Mouse (Mus musculus): ENCODE results near the gene Ghr. TPM values are rescaled to one million over a fixed set of nuclear protein-coding genes. Genes with fewer than 3 reads are reported as not detected.
A peak's percentile ranks its signal among the peaks of the same experiment; 100 is the strongest.

Ghr gene
- polyA plus RNA-seq (2012; rRNA removed) = 46.5 and 49.7 TPM in 2 replicates
- 92.9 and 97.6 TPM in 2 replicates for polyA plus RNA-seq (2014; fragmentation: Nextera tagmentation; extraction: Ambion mirVana)

DNA sequence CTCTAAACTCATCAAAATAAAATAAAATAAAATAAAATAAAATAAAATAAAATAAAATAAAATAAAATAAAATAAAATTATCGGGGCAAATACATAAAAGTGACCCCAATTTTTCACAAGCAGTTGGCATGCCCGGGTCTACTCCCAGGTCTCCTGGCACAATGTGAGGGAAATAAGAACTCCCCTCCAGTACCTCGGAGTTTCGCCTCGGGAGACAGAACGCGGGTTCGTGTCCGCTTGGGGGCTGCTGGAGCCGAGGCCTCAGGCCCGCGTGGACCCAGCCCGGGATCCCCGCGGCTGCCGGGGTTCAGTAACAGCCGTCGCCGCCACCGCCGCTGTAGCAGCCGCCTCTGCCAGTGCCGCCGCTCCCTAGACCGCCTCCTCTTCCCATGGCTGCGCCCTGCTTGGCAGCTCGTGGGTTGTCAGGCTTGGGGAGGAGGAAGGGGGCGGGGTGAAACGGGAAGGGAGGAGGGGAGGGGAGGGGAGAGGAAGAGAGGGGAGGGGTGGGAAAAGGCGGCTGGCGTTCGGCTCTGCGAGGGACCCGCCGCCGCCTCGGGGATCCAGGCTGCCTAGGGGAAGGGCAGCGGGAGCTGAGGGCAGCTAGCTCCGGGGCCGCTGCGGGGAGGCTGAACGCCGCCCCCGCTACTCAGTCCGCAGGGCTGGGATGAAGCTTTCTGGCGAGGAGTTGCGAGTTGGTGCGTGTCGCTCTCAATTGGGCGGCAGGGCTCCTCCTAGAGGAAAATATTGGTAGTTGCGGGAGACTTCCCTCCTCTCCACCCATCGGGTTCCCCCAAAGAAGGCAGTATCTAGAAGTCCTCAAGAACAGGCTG is at the start of gene Ghr:
Gene Ghr (minus strand): TSS at position 686 of the 830 bp plus-strand sequence.
- H3K9me3 ChIP-seq (ENCODE audit: control insufficient read depth, low read length) = no peaks in the 10 kb centered on the region
- peak; percentile 87 for ATAC-seq (ENCODE audit: low FRiP score, low read depth)
- peak; percentile 95 for DNase-seq (ENCODE audit: low spot score)
- peak within 1 kb of the TSS; percentile 72 for H3K4me2 ChIP-seq (replicated peaks; ENCODE audit: low read depth, low read length, severe bottlenecking)
- WGBS = under 1% methylated on average over 45 of the region's 52 CpGs
- H3K27me3 ChIP-seq (ENCODE audit: control insufficient read depth, insufficient read depth, low read length) = no peaks in the 10 kb centered on the region
- peaks cover 16% of the 10 kb centered on the region for H3K4me1 ChIP-seq (ENCODE audit: control insufficient read depth, insufficient read depth, low read length)
- H3K9ac ChIP-seq (ENCODE audit: low read depth, low read length, severe bottlenecking) = peak within 1 kb of the TSS; percentile 76
- peak; percentile 61; the same call in 1 of the 2 replicates for TF ChIP-seq POLR2A (IDR thresholded peaks at IDR 0.05; ENCODE audit: borderline replicate concordance, extremely low read depth, insufficient read depth, insufficient read length)
- no peaks in the 10 kb centered on the region for H3K36me3 ChIP-seq (ENCODE audit: control insufficient read depth, insufficient read depth, low read length)
- peak within 1 kb of the TSS; percentile 92 for H3K27ac ChIP-seq (replicated peaks; ENCODE audit: low read depth, low read length)
- H3K4me3 ChIP-seq (replicated peaks; ENCODE audit: low read length) = peak within 1 kb of the TSS; percentile 72

GRCm38 (mm10) chr15:3622746-3623145 is 39.5 kb upstream of the Ghr start:
- H3K36me3 ChIP-seq (ENCODE audit: control insufficient read depth, insufficient read depth, low read length) = no peaks in the 10 kb centered on the region
- peak; percentile 33 for DNase-seq (ENCODE audit: low spot score)
- no peaks in the 10 kb centered on the region for H3K4me1 ChIP-seq (ENCODE audit: control insufficient read depth, insufficient read depth, low read length)
- no peaks in the 10 kb centered on the region for H3K9me3 ChIP-seq (ENCODE audit: control insufficient read depth, low read length)
- no peak for TF ChIP-seq POLR2A (IDR thresholded peaks at IDR 0.05; ENCODE audit: borderline replicate concordance, extremely low read depth, insufficient read depth, insufficient read length)
- no peak overlapping the region for H3K4me2 ChIP-seq (replicated peaks; ENCODE audit: low read depth, low read length, severe bottlenecking)
- no peak overlapping the region for H3K27ac ChIP-seq (replicated peaks; ENCODE audit: low read depth, low read length)
- no peak for ATAC-seq (ENCODE audit: low FRiP score, low read depth)
- H3K27me3 ChIP-seq (ENCODE audit: control insufficient read depth, insufficient read depth, low read length) = no peaks in the 10 kb centered on the region
- H3K4me3 ChIP-seq (replicated peaks; ENCODE audit: low read length) = no peak overlapping the region
- H3K9ac ChIP-seq (ENCODE audit: low read depth, low read length, severe bottlenecking) = no peak overlapping the region

GRCm38 (mm10) chr15:3620368-3620767 is 37.1 kb upstream of the Ghr start:
- no peak overlapping the region for H3K9ac ChIP-seq (ENCODE audit: low read depth, low read length, severe bottlenecking)
- no peak overlapping the region for H3K27ac ChIP-seq (replicated peaks; ENCODE audit: low read depth, low read length)
- H3K4me1 ChIP-seq (ENCODE audit: control insufficient read depth, insufficient read depth, low read length) = no peaks in the 10 kb centered on the region
- 86% methylated on average over 3 of the region's 3 CpGs for WGBS
- no peak for TF ChIP-seq POLR2A (IDR thresholded peaks at IDR 0.05; ENCODE audit: borderline replicate concordance, extremely low read depth, insufficient read depth, insufficient read length)
- H3K9me3 ChIP-seq (ENCODE audit: control insufficient read depth, low read length) = no peaks in the 10 kb centered on the region
- ATAC-seq (ENCODE audit: low FRiP score, low read depth) (no peak), DNase-seq (ENCODE audit: low spot score) (no peak)
- no peak overlapping the region for H3K4me3 ChIP-seq (replicated peaks; ENCODE audit: low read length)
- H3K4me2 ChIP-seq (replicated peaks; ENCODE audit: low read depth, low read length, severe bottlenecking) = no peak overlapping the region
- no peaks in the 10 kb centered on the region for H3K36me3 ChIP-seq (ENCODE audit: control insufficient read depth, insufficient read depth, low read length)
- H3K27me3 ChIP-seq (ENCODE audit: control insufficient read depth, insufficient read depth, low read length) = no peaks in the 10 kb centered on the region

DNA sequence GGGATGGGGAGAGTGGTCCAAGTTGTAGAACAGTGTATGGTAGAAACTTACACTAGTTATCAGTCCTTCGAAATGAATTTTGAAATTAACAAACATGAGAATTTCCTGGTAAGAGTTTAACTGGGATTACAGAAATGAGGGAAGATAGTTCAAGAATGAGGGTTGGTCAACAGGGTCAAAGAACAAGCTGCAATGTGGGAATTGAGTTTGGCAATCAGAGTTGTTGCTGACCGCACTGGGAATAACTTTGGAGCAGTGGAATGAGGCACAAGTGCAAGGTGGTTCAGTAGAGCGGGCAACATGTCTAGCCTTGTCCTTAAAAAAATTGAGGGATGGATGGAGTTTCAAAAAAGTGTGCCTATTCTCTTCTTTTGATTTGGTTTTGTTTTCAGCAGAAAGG is 35.0 kb upstream of the Ghr start:
- Histone ChIP-seq H3K9me3 (ENCODE audit: control insufficient read depth, low read length) (no peaks in the 10 kb centered on the region), H3K4me2 (replicated peaks; ENCODE audit: low read depth, low read length, severe bottlenecking) (no peak overlapping the region), H3K36me3 (ENCODE audit: control insufficient read depth, insufficient read depth, low read length) (no peaks in the 10 kb centered on the region), H3K27me3 (ENCODE audit: control insufficient read depth, insufficient read depth, low read length) (no peaks in the 10 kb centered on the region), H3K9ac (ENCODE audit: low read depth, low read length, severe bottlenecking) (no peak overlapping the region), H3K4me1 (ENCODE audit: control insufficient read depth, insufficient read depth, low read length) (no peaks in the 10 kb centered on the region), H3K4me3 (replicated peaks; ENCODE audit: low read length) (no peak overlapping the region), H3K27ac (replicated peaks; ENCODE audit: low read depth, low read length) (no peak overlapping the region)
- WGBS = 92% methylated on average over 3 of the region's 3 CpGs
- DNase-seq (ENCODE audit: low spot score) = no peak
- ATAC-seq (ENCODE audit: low FRiP score, low read depth) = no peak
- TF ChIP-seq POLR2A (IDR thresholded peaks at IDR 0.05; ENCODE audit: borderline replicate concordance, extremely low read depth, insufficient read depth, insufficient read length) = no peak

GRCm38 (mm10) chr15:3611961-3612360 is 28.7 kb upstream of the Ghr start:
- ATAC-seq (ENCODE audit: low FRiP score, low read depth) (no peak), DNase-seq (ENCODE audit: low spot score) (no peak)
- Histone ChIP-seq H3K36me3 (ENCODE audit: control insufficient read depth, insufficient read depth, low read length) (no peaks in the 10 kb centered on the region), H3K27me3 (ENCODE audit: control insufficient read depth, insufficient read depth, low read length) (no peaks in the 10 kb centered on the region), H3K4me1 (ENCODE audit: control insufficient read depth, insufficient read depth, low read length) (no peaks in the 10 kb centered on the region), H3K4me2 (replicated peaks; ENCODE audit: low read depth, low read length, severe bottlenecking) (no peak overlapping the region), H3K9me3 (ENCODE audit: control insufficient read depth, low read length) (no peaks in the 10 kb centered on the region), H3K4me3 (replicated peaks; ENCODE audit: low read length) (no peak overlapping the region), H3K27ac (replicated peaks; ENCODE audit: low read depth, low read length) (no peak overlapping the region), H3K9ac (ENCODE audit: low read depth, low read length, severe bottlenecking) (no peak overlapping the region)
- TF ChIP-seq POLR2A (IDR thresholded peaks at IDR 0.05; ENCODE audit: borderline replicate concordance, extremely low read depth, insufficient read depth, insufficient read length) = no peak

All from limb, embryonic 14.5 days (tissue).